8 mouse cellular contexts compared by ENCODE assay signal in the genomic region with DNA sequence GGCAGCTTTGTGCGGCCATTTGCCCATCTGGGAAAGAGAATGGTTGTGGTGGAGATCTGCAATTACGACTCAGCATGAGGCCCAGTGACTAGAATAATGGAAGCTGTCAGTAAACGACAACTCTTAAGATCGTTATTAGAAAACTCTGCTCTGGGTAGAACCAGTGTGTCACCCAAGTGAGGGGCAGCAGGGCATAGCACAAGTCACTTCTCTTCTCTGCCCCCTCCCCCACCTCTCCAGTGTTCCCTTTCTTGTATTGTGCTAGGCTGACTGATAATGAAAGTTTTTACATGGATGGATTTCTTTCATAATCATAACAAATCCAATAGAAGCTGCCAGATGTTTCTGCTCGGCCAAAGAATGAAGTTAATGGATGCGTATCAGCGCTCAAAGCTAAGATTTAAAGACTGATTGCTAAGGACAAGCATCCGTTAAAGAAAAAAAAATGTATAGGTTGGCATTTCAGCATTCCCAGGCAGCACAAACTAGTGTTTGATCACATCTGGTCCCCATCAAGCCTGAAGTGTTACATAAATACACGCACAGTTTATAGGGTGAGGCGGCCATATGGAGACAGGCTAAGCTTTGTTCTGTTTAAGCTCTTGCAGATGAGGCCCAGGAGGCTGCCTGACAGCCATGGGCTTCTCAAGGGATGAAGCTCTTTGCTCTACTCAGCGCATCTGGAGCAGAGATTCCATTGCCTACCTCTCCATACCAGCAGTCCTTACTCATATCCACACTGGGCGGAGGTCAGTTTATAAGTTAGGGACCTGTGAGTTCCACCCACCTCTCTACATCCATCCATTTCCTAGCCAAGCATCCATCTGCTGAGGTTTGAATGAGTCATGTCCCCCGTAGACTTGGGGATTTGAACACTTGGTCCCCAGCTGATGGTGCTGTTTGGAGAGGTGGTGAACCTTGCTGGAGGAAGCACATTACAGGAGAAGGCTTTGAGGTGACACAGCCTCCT.
DNase-seq lines count a peak whose midpoint lies in the region; ATAC-seq lines count a peak whose summit lies in the region.
"Had no signal": no experiment of that assay in that cellular context is flagged by ENCODE, and none has a peak within 500 bp of the region (broad histone marks: within the 10 kb centered on the region; RNA-seq: fewer than 3 reads in every experiment).

No protein-coding gene starts in this region.

- 51% methylated on average over 13 of the region's 13 CpGs for WGBS in midbrain, embryonic 12.5 days
- 43% methylated on average over 13 of the region's 13 CpGs for WGBS in midbrain, embryonic 15.5 days
- WGBS in forebrain, embryonic 11.5 days = 47% methylated on average over 13 of the region's 13 CpGs
- WGBS in limb, embryonic 15.5 days = 18% methylated on average over 13 of the region's 13 CpGs

- H3K27ac ChIP-seq in midbrain, embryonic 12.5 days (replicated peaks) = no peak overlapping the region
- H3K27ac ChIP-seq in midbrain, embryonic 15.5 days = no peak overlapping the region
- H3K27ac ChIP-seq in forebrain, embryonic 11.5 days (ENCODE audit: low read depth, low read length) = peak overlapping the region; percentile 18; the same call in 1 of the 2 replicates
- peak overlapping the region; percentile 85 for H3K27ac ChIP-seq in limb, embryonic 15.5 days

- no peaks in the 10 kb centered on the region for H3K36me3 ChIP-seq in midbrain, embryonic 12.5 days
- H3K36me3 ChIP-seq in midbrain, embryonic 15.5 days (replicated peaks) = no peaks in the 10 kb centered on the region
- no peaks in the 10 kb centered on the region for H3K36me3 ChIP-seq in forebrain, embryonic 11.5 days (ENCODE audit: control insufficient read depth, insufficient read depth, low read length)
- no peaks in the 10 kb centered on the region for H3K36me3 ChIP-seq in limb, embryonic 15.5 days

- peak; percentile 41; the same call in 1 of the 2 replicates for ATAC-seq in midbrain, embryonic 12.5 days (ENCODE audit: low FRiP score, low read depth)
- ATAC-seq in midbrain, embryonic 15.5 days (replicated peaks) = no peak
- no peak; the same call in 1 of the 2 replicates for ATAC-seq in forebrain, embryonic 11.5 days (replicated peaks; ENCODE audit: low FRiP score)
- peak; percentile 86 for ATAC-seq in limb, embryonic 15.5 days (ENCODE audit: insufficient number of reproducible peaks, low FRiP score, low TSS enrichment, low read depth)

- H3K27me3 ChIP-seq in midbrain, embryonic 12.5 days = no peaks in the 10 kb centered on the region
- H3K27me3 ChIP-seq in midbrain, embryonic 15.5 days (replicated peaks) = no peaks in the 10 kb centered on the region
- no peaks in the 10 kb centered on the region for H3K27me3 ChIP-seq in forebrain, embryonic 11.5 days (ENCODE audit: control insufficient read depth, insufficient read depth, low read length)
- H3K27me3 ChIP-seq in limb, embryonic 15.5 days = no peaks in the 10 kb centered on the region

- peaks cover 5% of the 10 kb centered on the region; the same call in 1 of the 2 replicates for H3K9me3 ChIP-seq in midbrain, embryonic 12.5 days
- no peaks in the 10 kb centered on the region for H3K9me3 ChIP-seq in midbrain, embryonic 15.5 days
- no peaks in the 10 kb centered on the region for H3K9me3 ChIP-seq in forebrain, embryonic 11.5 days (ENCODE audit: control insufficient read depth, low read length)
- no peaks in the 10 kb centered on the region for H3K9me3 ChIP-seq in limb, embryonic 15.5 days

- H3K4me3 ChIP-seq in midbrain, embryonic 12.5 days = no peak overlapping the region
- no peak overlapping the region for H3K4me3 ChIP-seq in midbrain, embryonic 15.5 days
- no peak overlapping the region for H3K4me3 ChIP-seq in forebrain, embryonic 11.5 days (ENCODE audit: low read depth, low read length)
- H3K4me3 ChIP-seq in limb, embryonic 15.5 days = no peak overlapping the region

- peaks cover 14% of the 10 kb centered on the region for H3K4me1 ChIP-seq in midbrain, embryonic 12.5 days
- 0 out of 2 replicates have a peak, but pooled peaks cover 3% of the 10 kb centered on the region for H3K4me1 ChIP-seq in midbrain, embryonic 15.5 days
- H3K4me1 ChIP-seq in forebrain, embryonic 11.5 days (replicated peaks; ENCODE audit: control insufficient read depth, insufficient read depth, low read length) = peaks cover 8% of the 10 kb centered on the region
- peaks cover 47% of the 10 kb centered on the region for H3K4me1 ChIP-seq in limb, embryonic 15.5 days

- H3K9ac ChIP-seq in midbrain, embryonic 12.5 days (replicated peaks) = no peak overlapping the region
- no peak overlapping the region for H3K9ac ChIP-seq in midbrain, embryonic 15.5 days
- H3K9ac ChIP-seq in forebrain, embryonic 11.5 days (ENCODE audit: low read length) = no peak overlapping the region
- no peak overlapping the region for H3K9ac ChIP-seq in limb, embryonic 15.5 days

- H3K4me2 ChIP-seq in midbrain, embryonic 12.5 days (replicated peaks) = no peak overlapping the region
- no peak overlapping the region for H3K4me2 ChIP-seq in midbrain, embryonic 15.5 days
- no peak overlapping the region for H3K4me2 ChIP-seq in forebrain, embryonic 11.5 days (ENCODE audit: low read depth, low read length, severe bottlenecking)
- H3K4me2 ChIP-seq in limb, embryonic 15.5 days = no peak overlapping the region

- DNase-seq in forebrain, embryonic 11.5 days (ENCODE audit: low spot score) = no peak
- no peak for DNase-seq in spleen, postnatal 14 days (ENCODE audit: low spot score in 2 of 2)
- no peak for DNase-seq in gastrocnemius, postnatal 10 days
- DNase-seq in right cerebral cortex, postnatal 25 days = no peak
- DNase-seq: cerebellum, postnatal 10 days had no signal

Comparison
In these comparisons a context has a peak if more than half of its experiments do, and no peak if none do; other contexts are left out.
1. ATAC-seq: peak in midbrain, embryonic 12.5 days (single experiment) and limb, embryonic 15.5 days (single experiment); none in midbrain, embryonic 15.5 days (single experiment) and forebrain, embryonic 11.5 days (single experiment).
2. H3K27ac ChIP-seq: peak in forebrain, embryonic 11.5 days (single experiment) and limb, embryonic 15.5 days (single experiment); none in midbrain, embryonic 12.5 days (single experiment) and midbrain, embryonic 15.5 days (single experiment).